Mouse (Mus musculus): ENCODE measurements at regions not wholly inside any gene's neighbourhood (a gene's known extent, or its start where the extent isn't known, plus 50 kb on each side); places are given as distances from the start of the nearest gene placed in this dataset.

- no peaks in the 10 kb centered on the region for H3K36me3 ChIP-seq (ENCODE audit: control insufficient read depth, insufficient read depth, low read length)
- no peak overlapping the region for H3K4me3 ChIP-seq (ENCODE audit: control insufficient read depth, insufficient read depth, low read length)
- no peaks in the 10 kb centered on the region for H3K27me3 ChIP-seq (ENCODE audit: control insufficient read depth, insufficient read depth, low read length)
- H3K27ac ChIP-seq (ENCODE audit: control insufficient read depth, insufficient read depth, low read length) = no peak overlapping the region
- WGBS = 89% methylated on average over 8 of the region's 8 CpGs
- H3K4me1 ChIP-seq (replicated peaks; ENCODE audit: control insufficient read depth, insufficient read depth, low read length) = no peaks in the 10 kb centered on the region
- DNase-seq = no peak
- TF ChIP-seq POLR2A (IDR thresholded peaks at IDR 0.05; ENCODE audit: control insufficient read depth, extremely low read depth, insufficient read depth, low read length, poor library complexity) = no peak
- no peak for TF ChIP-seq CTCF (IDR thresholded peaks at IDR 0.05; ENCODE audit: borderline replicate concordance, control insufficient read depth, extremely low read depth, insufficient read depth, low read length, poor library complexity)
These were observed 97.4 kb upstream of the Cacna1e start for GRCm38 (mm10) chr1:154981687-154982086.

DNA sequence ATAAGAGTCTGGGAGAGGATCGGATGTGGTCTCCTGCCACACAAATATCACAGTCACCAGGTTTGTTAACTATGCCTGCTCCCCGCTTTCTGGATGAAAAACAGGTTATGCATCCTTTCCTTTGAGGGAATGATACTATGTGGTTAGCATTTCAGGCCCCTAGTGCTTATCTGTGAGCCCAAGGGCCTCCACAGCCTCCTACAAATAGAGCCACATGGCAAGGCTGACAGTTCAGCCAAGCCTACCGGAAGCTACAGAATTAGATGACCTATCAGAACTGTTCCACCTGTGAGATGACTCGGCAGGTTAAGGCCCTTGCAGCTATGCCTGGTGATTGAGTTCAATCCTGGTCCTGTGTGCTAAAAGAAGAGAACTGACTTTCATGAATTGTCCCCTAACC lies 91.4 kb upstream of the Cacna1e start:
- TF ChIP-seq CTCF (IDR thresholded peaks at IDR 0.05; ENCODE audit: borderline replicate concordance, control insufficient read depth, extremely low read depth, insufficient read depth, low read length, poor library complexity) (no peak), POLR2A (IDR thresholded peaks at IDR 0.05; ENCODE audit: control insufficient read depth, extremely low read depth, insufficient read depth, low read length, poor library complexity) (no peak)
- no peak for DNase-seq
- H3K36me3 ChIP-seq (ENCODE audit: control insufficient read depth, insufficient read depth, low read length) = no peaks in the 10 kb centered on the region
- no peak overlapping the region for H3K4me3 ChIP-seq (ENCODE audit: control insufficient read depth, insufficient read depth, low read length)
- H3K27ac ChIP-seq (ENCODE audit: control insufficient read depth, insufficient read depth, low read length) = no peak overlapping the region
- WGBS = 63% methylated on average over 4 of the region's 4 CpGs
- H3K27me3 ChIP-seq (ENCODE audit: control insufficient read depth, insufficient read depth, low read length) = no peaks in the 10 kb centered on the region
- H3K4me1 ChIP-seq (replicated peaks; ENCODE audit: control insufficient read depth, insufficient read depth, low read length) = no peaks in the 10 kb centered on the region

- H3K27me3 ChIP-seq (ENCODE audit: control insufficient read depth, insufficient read depth, low read length) = no peaks in the 10 kb centered on the region
- H3K4me1 ChIP-seq (replicated peaks; ENCODE audit: control insufficient read depth, insufficient read depth, low read length) = no peaks in the 10 kb centered on the region
- WGBS = 91% methylated on average over 4 of the region's 4 CpGs
- no peak for DNase-seq
- no peak overlapping the region for H3K27ac ChIP-seq (ENCODE audit: control insufficient read depth, insufficient read depth, low read length)
- H3K36me3 ChIP-seq (ENCODE audit: control insufficient read depth, insufficient read depth, low read length) = no peaks in the 10 kb centered on the region
- no peak overlapping the region for H3K4me3 ChIP-seq (ENCODE audit: control insufficient read depth, insufficient read depth, low read length)
- TF ChIP-seq POLR2A (IDR thresholded peaks at IDR 0.05; ENCODE audit: control insufficient read depth, extremely low read depth, insufficient read depth, low read length, poor library complexity) (no peak), CTCF (IDR thresholded peaks at IDR 0.05; ENCODE audit: borderline replicate concordance, control insufficient read depth, extremely low read depth, insufficient read depth, low read length, poor library complexity) (no peak)
These were observed 77.0 kb upstream of the Cacna1e start for GRCm38 (mm10) chr1:154961271-154961670.

GRCm38 (mm10) chr1:154956625-154957031 lies 72.3 kb upstream of the Cacna1e start:
- DNase-seq = no peak
- no peak for TF ChIP-seq POLR2A (IDR thresholded peaks at IDR 0.05; ENCODE audit: control insufficient read depth, extremely low read depth, insufficient read depth, low read length, poor library complexity)
- TF ChIP-seq CTCF (IDR thresholded peaks at IDR 0.05; ENCODE audit: borderline replicate concordance, control insufficient read depth, extremely low read depth, insufficient read depth, low read length, poor library complexity) = no peak
- 87% methylated on average over 5 of the region's 5 CpGs for WGBS

GRCm38 (mm10) chr1:154952679-154953078 lies 68.4 kb upstream of the Cacna1e start:
- Histone ChIP-seq H3K27ac (ENCODE audit: control insufficient read depth, insufficient read depth, low read length) (no peak overlapping the region), H3K4me1 (replicated peaks; ENCODE audit: control insufficient read depth, insufficient read depth, low read length) (no peaks in the 10 kb centered on the region), H3K27me3 (ENCODE audit: control insufficient read depth, insufficient read depth, low read length) (no peaks in the 10 kb centered on the region), H3K36me3 (ENCODE audit: control insufficient read depth, insufficient read depth, low read length) (no peaks in the 10 kb centered on the region), H3K4me3 (ENCODE audit: control insufficient read depth, insufficient read depth, low read length) (no peak overlapping the region)
- 89% methylated on average over 2 of the region's 2 CpGs for WGBS
- no peak for DNase-seq
- no peak for TF ChIP-seq POLR2A (IDR thresholded peaks at IDR 0.05; ENCODE audit: control insufficient read depth, extremely low read depth, insufficient read depth, low read length, poor library complexity)
- TF ChIP-seq CTCF (IDR thresholded peaks at IDR 0.05; ENCODE audit: borderline replicate concordance, control insufficient read depth, extremely low read depth, insufficient read depth, low read length, poor library complexity) = no peak

More at GRCm38 (mm10) chr1:154956625-154957031, 72.3 kb upstream of the Cacna1e start:
- Histone ChIP-seq H3K36me3 (ENCODE audit: control insufficient read depth, insufficient read depth, low read length) (no peaks in the 10 kb centered on the region), H3K27me3 (ENCODE audit: control insufficient read depth, insufficient read depth, low read length) (no peaks in the 10 kb centered on the region), H3K4me3 (ENCODE audit: control insufficient read depth, insufficient read depth, low read length) (no peak overlapping the region), H3K4me1 (replicated peaks; ENCODE audit: control insufficient read depth, insufficient read depth, low read length) (no peaks in the 10 kb centered on the region), H3K27ac (ENCODE audit: control insufficient read depth, insufficient read depth, low read length) (no peak overlapping the region)
